Mouse (Mus musculus) olfactory bulb, adult 2 months (tissue): ENCODE measurements around the gene Fbxw9.

Experiments used
- CTCF ChIP-seq: fragments of 200-500 bp; IDR thresholded peaks from 2 replicates; pipeline ENCODE4 v1.5.1; 2012; ENCODE audit warnings: low read depth, mild to moderate bottlenecking, low read length, moderate library complexity; ENCODE audit not compliant: insufficient read depth
- POLR2A ChIP-seq: fragments of 200-500 bp; IDR thresholded peaks from 2 replicates; pipeline ENCODE4 v1.6.1; 2012; ENCODE audit warnings: mild to moderate bottlenecking, low read depth, low read length, moderate library complexity; ENCODE audit not compliant: insufficient read depth

- TF ChIP-seq CTCF (no peak), POLR2A (no peak)
Measured at GRCm38 (mm10) chr8:85016724-85017123, 43.1 kb upstream of the Fbxw9 start.
